Mouse (Mus musculus): ENCODE data around the gene Cd99l2. TPM values are rescaled to one million over a fixed set of nuclear protein-coding genes. Genes with fewer than 3 reads are reported as not detected.
A peak's percentile ranks its signal among the peaks of the same experiment; 100 is the strongest.
"Not testable (repeated sequence)": the region's sequence is repeated elsewhere in the genome, so short reads cannot be mapped to it uniquely, and the experiment has no call there.

Gene Cd99l2
- polyA plus RNA-seq, 1 experiment from 2014 or later = 29.2 TPM

DNA sequence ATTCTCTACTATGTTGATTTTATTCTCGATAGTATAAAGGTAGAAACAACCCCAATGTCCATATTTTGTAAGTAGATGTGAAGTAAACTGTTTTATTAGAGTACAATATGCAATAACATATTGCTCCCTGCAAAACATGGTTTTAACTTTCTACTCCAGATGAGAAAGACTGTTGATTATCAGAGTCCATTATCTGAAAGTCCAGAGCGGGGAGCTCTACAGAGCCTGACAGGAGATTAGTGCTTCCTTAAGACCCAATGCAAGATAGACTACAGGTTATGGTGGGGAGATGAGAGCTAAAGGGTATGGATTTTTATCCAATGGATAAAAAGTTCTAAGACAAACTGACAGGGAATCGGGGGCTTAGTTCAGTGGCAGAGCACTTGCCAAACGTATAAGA, 26.6 kb upstream of the Cd99l2 start:
- Histone ChIP-seq H3K4me2 (no peak overlapping the region), H3K27ac (no peak overlapping the region), H3K36me3 (no peaks in the 10 kb centered on the region), H3K4me1 (replicated peaks) (no peaks in the 10 kb centered on the region), H3K27me3 (no peaks in the 10 kb centered on the region), H3K4me3 (replicated peaks) (no peak overlapping the region), H3K9me3 (no peaks in the 10 kb centered on the region), H3K9ac (replicated peaks) (no peak overlapping the region)
- 78% methylated on average over 4 of the region's 4 CpGs for WGBS
- no peak for ATAC-seq (ENCODE audit: insufficient number of reproducible peaks, insufficient read depth, low FRiP score, low TSS enrichment, low read depth)

DNA sequence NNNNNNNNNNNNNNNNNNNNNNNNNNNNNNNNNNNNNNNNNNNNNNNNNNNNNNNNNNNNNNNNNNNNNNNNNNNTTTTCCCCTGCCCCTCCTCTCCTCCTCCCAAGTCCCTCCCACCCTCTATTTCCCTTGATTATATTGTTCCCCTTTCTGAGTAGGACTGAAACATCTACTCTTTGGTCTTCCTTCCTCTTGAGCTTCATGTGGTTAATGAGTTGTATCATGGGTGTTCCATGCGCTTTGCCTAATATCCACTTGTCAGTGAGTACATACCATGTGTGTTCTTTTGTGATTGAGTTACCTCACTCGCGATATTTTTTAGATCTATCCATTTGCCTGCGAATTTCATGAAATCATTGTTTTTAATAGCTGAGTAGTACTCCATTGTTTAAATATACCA, 13.9 kb upstream of the Cd99l2 start:
- not testable (repeated sequence) for ATAC-seq (ENCODE audit: insufficient number of reproducible peaks, insufficient read depth, low FRiP score, low TSS enrichment, low read depth); H3K4me1 ChIP-seq (replicated peaks); H3K4me2 ChIP-seq; H3K9ac ChIP-seq (replicated peaks); H3K4me3 ChIP-seq (replicated peaks); H3K27me3 ChIP-seq; H3K9me3 ChIP-seq; H3K27ac ChIP-seq; H3K36me3 ChIP-seq
- WGBS = 84% methylated on average over 4 of the region's 4 CpGs

DNA sequence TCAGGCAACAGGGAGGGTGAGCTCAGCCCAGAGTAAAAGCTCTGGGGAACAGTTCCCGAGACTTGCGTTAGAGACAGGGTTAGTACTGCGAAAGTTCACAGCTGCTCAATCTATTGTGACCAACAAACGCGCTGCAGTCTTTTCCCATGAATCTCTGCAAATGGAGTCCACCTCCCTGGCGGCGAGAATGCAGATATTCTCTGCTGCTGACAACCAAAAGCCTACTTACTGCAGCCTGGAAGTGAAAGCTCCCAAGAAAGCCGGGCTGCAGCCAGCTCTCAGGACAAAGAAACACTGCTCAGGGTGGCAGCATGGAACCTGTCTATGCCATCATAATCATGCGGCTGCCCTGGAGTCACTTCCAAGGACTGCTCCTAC, 619 bp upstream of the Cd99l2 start:
- no peaks in the 10 kb centered on the region for H3K36me3 ChIP-seq
- ATAC-seq (ENCODE audit: insufficient number of reproducible peaks, insufficient read depth, low FRiP score, low TSS enrichment, low read depth) = peak; percentile 26; the same call in 1 of the 2 replicates
- H3K9me3 ChIP-seq = no peaks in the 10 kb centered on the region
- peak overlapping the region; percentile 92 for H3K27ac ChIP-seq
- H3K4me2 ChIP-seq = peak overlapping the region; percentile 61
- H3K4me1 ChIP-seq (replicated peaks) = no peaks in the 10 kb centered on the region; the same call in 1 of the 2 replicates
- H3K27me3 ChIP-seq = peaks cover 5% of the 10 kb centered on the region; the same call in 1 of the 2 replicates
- 15% methylated on average over 9 of the region's 9 CpGs for WGBS
- peak overlapping the region; percentile 54 for H3K4me3 ChIP-seq (replicated peaks)
- H3K9ac ChIP-seq (replicated peaks) = peak overlapping the region; percentile 57

DNA sequence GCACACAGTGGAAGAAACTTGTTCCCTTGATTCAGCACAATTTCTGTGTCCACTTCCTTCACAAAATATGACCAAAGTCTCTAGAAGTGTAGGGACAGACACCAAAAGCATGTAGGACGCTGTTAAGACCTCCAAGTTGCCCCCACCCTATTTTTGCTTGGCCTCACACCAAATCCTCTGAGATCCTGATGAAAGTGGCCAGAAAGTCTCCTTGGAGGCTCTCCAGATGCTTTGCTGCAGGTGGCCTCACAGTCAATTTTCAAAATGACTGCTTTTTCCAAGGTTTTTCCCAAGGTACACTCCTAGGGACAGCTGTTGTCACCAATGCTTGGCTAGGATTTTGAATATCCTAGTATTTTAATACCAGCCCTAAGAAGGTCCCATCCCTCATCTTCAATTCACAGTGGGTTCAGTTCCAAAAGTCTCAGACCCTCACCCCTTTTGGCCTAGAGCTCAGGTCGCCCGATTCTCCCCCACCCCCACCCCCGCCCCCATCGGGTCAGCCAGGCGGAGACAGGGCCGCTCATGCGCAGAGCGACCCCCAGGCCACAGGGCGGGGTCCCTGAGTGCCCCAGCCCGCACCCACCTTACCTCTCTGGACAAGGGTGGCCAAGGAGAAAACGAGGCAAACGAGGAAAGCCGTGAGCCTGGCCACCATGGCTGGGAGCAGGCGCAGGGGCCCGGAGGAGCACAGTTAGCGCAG, 567 bp downstream of the Cd99l2 start:
- Histone ChIP-seq H3K27me3 (peaks cover 2% of the 10 kb centered on the region; the same call in 1 of the 2 replicates), H3K4me1 (replicated peaks) (no peaks in the 10 kb centered on the region; the same call in 1 of the 2 replicates), H3K9ac (replicated peaks) (peak overlapping the region; percentile 57), H3K4me2 (peak overlapping the region; percentile 61), H3K27ac (peak overlapping the region; percentile 92), H3K9me3 (no peaks in the 10 kb centered on the region), H3K36me3 (no peaks in the 10 kb centered on the region), H3K4me3 (replicated peaks) (peak overlapping the region; percentile 54)
- 18% methylated on average over 17 of the region's 17 CpGs for WGBS
- no peak; the same call in none of the 2 replicates for ATAC-seq (ENCODE audit: insufficient number of reproducible peaks, insufficient read depth, low FRiP score, low TSS enrichment, low read depth)

DNA sequence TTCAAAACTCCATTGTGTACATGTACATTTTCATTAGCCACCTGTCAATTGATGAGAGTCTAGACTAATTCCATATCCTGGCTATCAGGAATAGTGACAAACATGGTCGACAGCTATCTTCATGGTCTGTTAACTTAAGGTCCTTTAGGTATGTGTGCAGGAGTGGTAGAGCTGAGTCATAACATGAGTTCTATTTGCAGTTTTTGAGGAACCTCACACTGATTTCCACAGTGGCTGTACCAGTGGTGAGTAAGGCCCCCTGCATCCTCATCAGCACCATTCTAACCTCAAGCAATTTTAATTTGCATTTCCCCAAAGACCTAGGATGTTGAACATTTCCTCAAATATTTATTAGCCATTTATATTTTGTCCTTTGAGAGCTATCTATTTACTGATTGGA, 3.3 kb downstream of the Cd99l2 start:
- Histone ChIP-seq H3K9ac (replicated peaks) (no peak overlapping the region), H3K27me3 (no peaks in the 10 kb centered on the region), H3K9me3 (no peaks in the 10 kb centered on the region), H3K36me3 (no peaks in the 10 kb centered on the region), H3K27ac (no peak overlapping the region), H3K4me1 (replicated peaks) (no peaks in the 10 kb centered on the region; the same call in 1 of the 2 replicates), H3K4me2 (no peak overlapping the region), H3K4me3 (replicated peaks) (no peak overlapping the region)
- no peak for ATAC-seq (ENCODE audit: insufficient number of reproducible peaks, insufficient read depth, low FRiP score, low TSS enrichment, low read depth)
- WGBS = 90% methylated on average over 1 of the region's 1 CpGs

DNA sequence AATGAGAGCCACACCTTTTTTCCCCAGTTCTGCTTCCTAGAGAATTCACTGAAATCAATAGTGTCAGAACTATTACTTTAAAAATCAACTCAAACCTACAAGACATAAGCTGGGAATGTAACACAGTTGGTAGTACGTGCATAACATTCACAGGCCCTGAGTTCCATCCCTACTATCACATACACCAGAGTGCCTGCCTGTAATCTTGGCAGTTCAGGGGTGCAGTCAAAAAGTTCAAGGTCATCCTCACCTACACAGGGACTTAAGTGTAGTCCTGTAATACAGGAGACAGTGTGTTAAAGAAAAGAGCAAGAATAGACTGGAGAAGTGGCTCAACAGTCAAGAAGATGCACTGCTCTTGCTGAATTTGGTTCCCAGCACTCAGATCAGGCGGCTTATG, 10.4 kb downstream of the Cd99l2 start:
- Histone ChIP-seq H3K4me1 (replicated peaks) (no peaks in the 10 kb centered on the region), H3K4me2 (no peak overlapping the region), H3K4me3 (replicated peaks) (no peak overlapping the region), H3K27ac (no peak overlapping the region), H3K9ac (replicated peaks) (no peak overlapping the region), H3K36me3 (no peaks in the 10 kb centered on the region), H3K27me3 (no peaks in the 10 kb centered on the region), H3K9me3 (no peaks in the 10 kb centered on the region)
- WGBS = 82% methylated on average over 2 of the region's 2 CpGs
- no peak for ATAC-seq (ENCODE audit: insufficient number of reproducible peaks, insufficient read depth, low FRiP score, low TSS enrichment, low read depth)

DNA sequence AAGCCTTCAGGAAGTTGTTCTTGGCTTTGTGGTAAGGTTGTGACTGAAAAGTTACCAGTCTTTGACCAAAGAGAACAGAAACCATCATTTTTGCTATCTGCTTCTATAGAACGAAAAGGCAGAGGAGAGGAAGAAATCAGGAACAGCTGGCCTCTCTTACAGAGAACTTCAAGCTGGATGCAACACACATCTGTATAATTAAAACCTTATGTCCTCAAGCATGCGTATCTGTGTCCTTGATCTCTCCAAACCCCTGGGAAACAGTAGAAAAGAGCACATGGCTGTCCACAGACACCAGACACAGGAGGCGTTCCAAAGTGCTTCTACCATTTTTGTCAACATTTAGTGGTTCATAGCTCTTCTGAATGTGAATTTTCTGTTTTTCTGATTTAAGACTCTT, 16.7 kb downstream of the Cd99l2 start:
- 24% methylated on average over 3 of the region's 3 CpGs for WGBS

DNA sequence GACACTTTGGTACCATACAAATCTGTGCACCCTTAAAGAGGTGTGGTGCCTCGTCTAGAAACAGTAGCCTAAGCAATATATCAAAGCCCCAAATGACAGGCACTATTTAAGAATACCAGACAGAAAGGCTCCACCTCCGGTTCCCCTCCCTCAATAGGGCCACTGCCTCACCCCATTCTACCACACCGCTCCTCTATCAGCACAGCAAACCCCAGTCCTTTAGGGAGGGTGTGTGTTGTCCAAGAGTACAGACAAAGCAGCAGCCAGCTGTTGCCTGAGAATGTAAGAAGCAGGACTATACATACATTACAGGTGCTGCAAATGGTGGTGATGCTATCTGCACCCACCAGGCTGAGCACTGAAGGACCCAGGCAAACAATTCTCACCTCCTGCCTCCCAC, 17.2 kb downstream of the Cd99l2 start:
- Histone ChIP-seq H3K9me3 (no peaks in the 10 kb centered on the region), H3K4me2 (no peak overlapping the region), H3K27me3 (no peaks in the 10 kb centered on the region), H3K36me3 (no peaks in the 10 kb centered on the region), H3K4me3 (replicated peaks) (no peak overlapping the region), H3K27ac (no peak overlapping the region), H3K4me1 (replicated peaks) (peaks cover 6% of the 10 kb centered on the region), H3K9ac (replicated peaks) (no peak overlapping the region)
- no peak for ATAC-seq (ENCODE audit: insufficient number of reproducible peaks, insufficient read depth, low FRiP score, low TSS enrichment, low read depth)
- 50% methylated on average over 3 of the region's 3 CpGs for WGBS

More for the DNA sequence above, 16.7 kb downstream of the Cd99l2 start:
- Histone ChIP-seq H3K9me3 (no peaks in the 10 kb centered on the region), H3K9ac (replicated peaks) (no peak overlapping the region), H3K4me1 (replicated peaks) (peaks cover 6% of the 10 kb centered on the region), H3K36me3 (no peaks in the 10 kb centered on the region), H3K27me3 (no peaks in the 10 kb centered on the region), H3K4me3 (replicated peaks) (no peak overlapping the region), H3K27ac (no peak overlapping the region), H3K4me2 (no peak overlapping the region)
- no peak for ATAC-seq (ENCODE audit: insufficient number of reproducible peaks, insufficient read depth, low FRiP score, low TSS enrichment, low read depth)

DNA sequence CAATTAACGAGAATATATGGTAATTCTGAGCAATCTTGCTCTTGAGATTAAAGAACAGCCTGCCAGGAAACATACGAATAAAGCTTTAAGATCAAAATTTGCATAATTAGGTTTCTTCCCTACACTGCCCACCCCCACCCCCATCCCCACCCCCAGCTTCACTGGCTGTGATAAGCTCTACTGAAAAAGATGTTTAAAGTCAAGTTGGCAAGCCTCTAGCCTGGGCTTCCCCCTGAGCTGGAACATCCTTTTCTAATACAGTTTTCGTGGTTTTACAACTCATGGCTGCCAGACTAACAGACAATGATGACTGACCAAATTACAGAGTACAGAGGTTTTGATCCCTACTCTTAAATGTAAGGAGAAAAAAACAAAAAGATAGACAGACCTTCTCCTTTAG, 17.6 kb downstream of the Cd99l2 start:
- H3K27me3 ChIP-seq = no peaks in the 10 kb centered on the region
- WGBS = 64% methylated on average over 3 of the region's 3 CpGs
- no peak for ATAC-seq (ENCODE audit: insufficient number of reproducible peaks, insufficient read depth, low FRiP score, low TSS enrichment, low read depth)
- H3K36me3 ChIP-seq = no peaks in the 10 kb centered on the region
- H3K4me3 ChIP-seq (replicated peaks) = no peak overlapping the region
- no peaks in the 10 kb centered on the region for H3K9me3 ChIP-seq
- no peak overlapping the region for H3K27ac ChIP-seq
- no peak overlapping the region for H3K9ac ChIP-seq (replicated peaks)
- H3K4me2 ChIP-seq = no peak overlapping the region
- peaks cover 6% of the 10 kb centered on the region for H3K4me1 ChIP-seq (replicated peaks)

DNA sequence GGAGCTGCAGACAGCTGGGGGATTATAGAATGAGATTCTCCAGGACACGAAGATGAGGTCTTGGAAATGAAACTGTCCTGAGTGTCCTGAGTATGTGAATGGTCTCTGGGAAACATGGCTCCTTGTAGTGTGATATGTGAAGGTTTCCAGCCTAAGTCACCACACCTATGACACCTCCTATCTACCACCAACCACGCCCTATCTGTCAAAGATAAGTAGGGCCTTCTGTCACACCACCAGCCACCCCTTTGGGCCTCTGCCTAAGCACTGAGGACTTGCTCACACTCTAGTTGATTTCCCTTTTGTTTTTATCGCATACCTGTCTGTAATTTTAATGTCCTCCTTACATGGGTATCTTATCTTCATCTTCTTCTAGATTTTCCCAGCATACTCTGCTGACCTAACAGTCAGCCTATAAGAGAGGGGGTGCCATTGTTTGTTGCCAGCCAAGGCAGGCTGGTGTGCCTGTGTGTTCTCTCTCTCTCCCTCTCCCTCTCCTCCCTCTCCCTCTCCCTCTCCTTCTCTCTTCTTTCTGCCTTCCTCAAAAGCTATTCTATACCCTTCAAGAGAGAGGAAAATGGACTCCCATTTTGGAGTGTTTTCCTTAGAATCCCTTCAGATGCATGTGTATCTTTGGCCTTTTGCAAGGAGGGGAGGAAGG, 18.2 kb downstream of the Cd99l2 start:
- 83% methylated on average over 3 of the region's 3 CpGs for WGBS
- no peak overlapping the region for H3K4me2 ChIP-seq
- no peak overlapping the region for H3K27ac ChIP-seq
- no peaks in the 10 kb centered on the region for H3K36me3 ChIP-seq
- no peaks in the 10 kb centered on the region for H3K27me3 ChIP-seq
- no peaks in the 10 kb centered on the region for H3K9me3 ChIP-seq
- no peak for ATAC-seq (ENCODE audit: insufficient number of reproducible peaks, insufficient read depth, low FRiP score, low TSS enrichment, low read depth)
- no peak overlapping the region for H3K9ac ChIP-seq (replicated peaks)
- H3K4me3 ChIP-seq (replicated peaks) = no peak overlapping the region
- peaks cover 6% of the 10 kb centered on the region for H3K4me1 ChIP-seq (replicated peaks)

DNA sequence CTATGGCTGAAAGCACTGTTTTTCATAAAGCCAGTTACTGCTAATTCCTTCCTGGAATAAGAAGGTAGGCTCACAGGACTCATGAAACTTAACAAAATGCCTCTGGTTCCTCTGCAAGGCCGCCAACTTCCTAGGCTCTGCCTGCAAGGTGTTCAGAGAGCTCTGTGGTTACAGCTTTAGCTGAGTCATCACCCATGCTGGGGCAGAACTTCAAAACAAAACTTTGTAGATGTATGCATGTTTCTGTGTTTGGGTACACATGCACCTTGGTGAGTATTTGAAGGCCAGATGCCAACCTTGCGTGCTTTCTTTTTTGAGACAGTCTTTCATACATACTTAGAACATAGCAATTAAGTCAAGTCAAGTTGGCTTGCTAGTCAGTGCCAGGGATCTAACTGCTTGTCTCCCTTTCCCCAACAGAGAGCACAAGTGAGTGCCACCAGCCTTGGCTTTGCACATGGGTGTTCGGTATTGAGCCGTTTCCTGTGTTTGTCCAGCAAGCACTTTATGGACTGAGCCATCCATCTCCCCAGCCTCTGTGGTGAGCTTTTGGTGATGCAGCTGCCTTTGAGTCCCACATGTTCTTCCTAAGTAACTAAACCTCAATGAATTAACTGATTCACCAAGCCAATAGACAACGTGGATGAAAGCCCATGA, 23.9 kb downstream of the Cd99l2 start:
- Histone ChIP-seq H3K4me3 (replicated peaks) (no peak overlapping the region), H3K4me2 (no peak overlapping the region), H3K27me3 (no peaks in the 10 kb centered on the region), H3K27ac (no peak overlapping the region), H3K4me1 (replicated peaks) (no peaks in the 10 kb centered on the region), H3K9ac (replicated peaks) (no peak overlapping the region), H3K36me3 (no peaks in the 10 kb centered on the region), H3K9me3 (no peaks in the 10 kb centered on the region)
- 93% methylated on average over 5 of the region's 5 CpGs for WGBS
- no peak for ATAC-seq (ENCODE audit: insufficient number of reproducible peaks, insufficient read depth, low FRiP score, low TSS enrichment, low read depth)

All from limb, embryonic 12.5 days (tissue).